Mouse (Mus musculus): ENCODE measurements around the gene Snap25. TPM values are rescaled to one million over a fixed set of nuclear protein-coding genes. Genes with fewer than 3 reads are reported as not detected.

The Snap25 gene
- polyA plus RNA-seq, 1 experiment from 2014 or later = 169 TPM

GRCm38 (mm10) chr2:136703376-136703775 lies 9.9 kb upstream of the Snap25 start:
- Histone ChIP-seq H3K36me3 (ENCODE audit: control insufficient read depth, insufficient read depth) (no peaks in the 10 kb centered on the region), H3K4me1 (replicated peaks; ENCODE audit: control insufficient read depth, insufficient read depth, low read length) (no peaks in the 10 kb centered on the region), H3K27ac (ENCODE audit: low read length) (no peak overlapping the region), H3K27me3 (replicated peaks; ENCODE audit: control insufficient read depth, insufficient read depth, low read length) (no peaks in the 10 kb centered on the region), H3K9me3 (ENCODE audit: control insufficient read depth, low read length) (no peaks in the 10 kb centered on the region), H3K4me3 (replicated peaks; ENCODE audit: low read length) (no peak overlapping the region), H3K4me2 (ENCODE audit: low read length) (no peak overlapping the region), H3K9ac (replicated peaks; ENCODE audit: low read depth, low read length) (no peak overlapping the region)
- WGBS = 77% methylated on average over 2 of the region's 2 CpGs
- ATAC-seq = no peak

DNA sequence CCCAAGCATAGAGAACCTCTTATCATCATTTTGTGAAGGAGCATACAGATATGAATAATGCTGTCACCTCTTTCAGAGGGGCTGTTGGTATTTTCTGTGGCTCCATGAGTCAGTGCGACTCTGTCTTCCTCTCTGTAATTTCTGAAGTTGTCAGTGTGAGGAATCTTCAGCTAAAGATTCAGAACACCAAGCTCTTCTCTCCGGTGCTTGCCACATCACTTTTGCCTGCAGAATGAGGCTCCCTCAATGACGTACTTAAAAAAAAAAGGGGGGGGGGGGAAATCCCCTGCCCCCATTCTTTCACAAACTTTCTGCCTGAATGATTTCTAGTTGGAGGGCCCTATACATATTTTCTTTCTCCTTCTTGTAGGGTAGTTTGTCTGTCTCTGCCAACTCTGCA lies 2.1 kb upstream of the Snap25 start:
- WGBS = 32% methylated on average over 3 of the region's 3 CpGs
- ATAC-seq = no peak

GRCm38 (mm10) chr2:136711746-136712440 lies 1.4 kb upstream of the Snap25 start:
- no peaks in the 10 kb centered on the region for H3K27me3 ChIP-seq (replicated peaks; ENCODE audit: control insufficient read depth, insufficient read depth, low read length)
- no peaks in the 10 kb centered on the region for H3K36me3 ChIP-seq (ENCODE audit: control insufficient read depth, insufficient read depth)
- WGBS = 4% methylated on average over 27 of the region's 28 CpGs
- peak overlapping the region; percentile 79 for H3K4me3 ChIP-seq (replicated peaks; ENCODE audit: low read length)
- peak overlapping the region; percentile 63 for H3K4me2 ChIP-seq (ENCODE audit: low read length)
- ATAC-seq = peak; percentile 2; the same call in 1 of the 2 replicates
- H3K4me1 ChIP-seq (replicated peaks; ENCODE audit: control insufficient read depth, insufficient read depth, low read length) = peaks cover 13% of the 10 kb centered on the region; the same call in 1 of the 2 replicates
- peak overlapping the region; percentile 50 for H3K9ac ChIP-seq (replicated peaks; ENCODE audit: low read depth, low read length)
- peak overlapping the region; percentile 95; the same call in 1 of the 2 replicates for H3K27ac ChIP-seq (ENCODE audit: low read length)
- no peaks in the 10 kb centered on the region for H3K9me3 ChIP-seq (ENCODE audit: control insufficient read depth, low read length)

More for the DNA sequence above, 2.1 kb upstream of the Snap25 start:
- Histone ChIP-seq H3K4me2 (ENCODE audit: low read length) (no peak overlapping the region), H3K27ac (ENCODE audit: low read length) (no peak overlapping the region), H3K9ac (replicated peaks; ENCODE audit: low read depth, low read length) (no peak overlapping the region), H3K4me1 (replicated peaks; ENCODE audit: control insufficient read depth, insufficient read depth, low read length) (peaks cover 13% of the 10 kb centered on the region; the same call in 1 of the 2 replicates), H3K27me3 (replicated peaks; ENCODE audit: control insufficient read depth, insufficient read depth, low read length) (no peaks in the 10 kb centered on the region), H3K36me3 (ENCODE audit: control insufficient read depth, insufficient read depth) (no peaks in the 10 kb centered on the region), H3K4me3 (replicated peaks; ENCODE audit: low read length) (no peak overlapping the region), H3K9me3 (ENCODE audit: control insufficient read depth, low read length) (no peaks in the 10 kb centered on the region)

DNA sequence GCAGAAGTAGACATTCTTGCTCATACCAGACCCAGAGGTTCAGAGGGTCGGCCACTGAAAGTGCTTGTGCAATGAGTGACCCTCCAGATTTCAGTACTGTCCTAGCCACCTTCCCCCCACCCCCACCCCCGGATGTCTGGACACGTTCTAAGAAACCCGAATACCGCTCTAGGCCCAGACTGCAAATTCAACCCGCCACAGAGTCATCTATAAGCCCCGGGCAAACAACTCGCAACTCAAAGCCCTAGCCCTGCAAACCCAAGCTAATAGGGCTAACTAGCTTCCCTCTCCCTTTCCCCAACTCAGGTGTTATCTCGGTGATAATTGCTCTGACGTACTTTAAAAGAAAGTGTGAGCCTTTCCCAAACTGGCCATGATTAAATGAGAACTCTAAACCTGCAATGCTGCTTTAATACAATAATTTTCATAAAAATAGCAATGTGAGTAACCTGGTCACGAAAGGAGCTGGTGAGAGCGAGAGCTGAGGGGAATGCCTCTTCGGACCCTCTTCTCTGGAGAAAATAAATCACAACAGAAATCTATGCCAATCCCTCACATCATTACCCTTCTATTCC lies 725 bp upstream of the Snap25 start:
- Histone ChIP-seq H3K9ac (replicated peaks; ENCODE audit: low read depth, low read length) (peak overlapping the region; percentile 50), H3K4me1 (replicated peaks; ENCODE audit: control insufficient read depth, insufficient read depth, low read length) (peaks cover 13% of the 10 kb centered on the region; the same call in 1 of the 2 replicates), H3K27me3 (replicated peaks; ENCODE audit: control insufficient read depth, insufficient read depth, low read length) (no peaks in the 10 kb centered on the region), H3K4me3 (replicated peaks; ENCODE audit: low read length) (peak overlapping the region; percentile 79), H3K36me3 (ENCODE audit: control insufficient read depth, insufficient read depth) (no peaks in the 10 kb centered on the region), H3K9me3 (ENCODE audit: control insufficient read depth, low read length) (no peaks in the 10 kb centered on the region), H3K4me2 (ENCODE audit: low read length) (peak overlapping the region; percentile 63), H3K27ac (ENCODE audit: low read length) (peak overlapping the region; percentile 95)
- WGBS = under 1% methylated on average over 13 of the region's 13 CpGs
- peak; percentile 9; the same call in 1 of the 2 replicates for ATAC-seq

GRCm38 (mm10) chr2:136714008-136714411 lies 757 bp downstream of the Snap25 start:
- H3K27me3 ChIP-seq (replicated peaks; ENCODE audit: control insufficient read depth, insufficient read depth, low read length) = no peaks in the 10 kb centered on the region
- H3K4me2 ChIP-seq (ENCODE audit: low read length) = peak overlapping the region; percentile 63
- peak overlapping the region; percentile 77 for H3K9ac ChIP-seq (replicated peaks; ENCODE audit: low read depth, low read length)
- ATAC-seq = peak; percentile 65
- no peaks in the 10 kb centered on the region for H3K36me3 ChIP-seq (ENCODE audit: control insufficient read depth, insufficient read depth)
- no peaks in the 10 kb centered on the region for H3K9me3 ChIP-seq (ENCODE audit: control insufficient read depth, low read length)
- H3K4me3 ChIP-seq (replicated peaks; ENCODE audit: low read length) = peak overlapping the region; percentile 79
- WGBS = 1% methylated on average over 22 of the region's 22 CpGs
- peak overlapping the region; percentile 95 for H3K27ac ChIP-seq (ENCODE audit: low read length)
- H3K4me1 ChIP-seq (replicated peaks; ENCODE audit: control insufficient read depth, insufficient read depth, low read length) = peaks cover 13% of the 10 kb centered on the region; the same call in 1 of the 2 replicates

DNA sequence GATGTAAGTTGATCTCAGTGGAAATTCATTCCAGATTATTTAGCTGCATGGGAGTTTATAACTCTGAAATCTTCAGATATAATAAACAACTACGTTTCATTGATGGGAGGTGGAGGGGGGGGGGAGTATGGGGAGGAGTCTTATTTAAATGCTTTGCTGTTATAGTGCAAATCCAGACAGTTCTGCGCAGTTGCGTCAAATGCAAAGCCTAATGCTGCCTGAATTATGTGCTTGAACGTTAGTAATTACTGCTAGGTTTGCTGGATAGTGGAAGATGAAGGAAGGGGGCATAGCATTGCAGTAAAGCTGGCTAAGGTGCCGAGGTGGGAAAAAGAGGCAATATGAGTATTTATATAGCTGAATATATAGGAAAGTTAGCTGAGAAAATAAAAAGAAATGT lies 2.3 kb downstream of the Snap25 start:
- peak overlapping the region; percentile 24 for H3K4me3 ChIP-seq (replicated peaks; ENCODE audit: low read length)
- no peaks in the 10 kb centered on the region for H3K27me3 ChIP-seq (replicated peaks; ENCODE audit: control insufficient read depth, insufficient read depth, low read length)
- ATAC-seq = no peak
- no peaks in the 10 kb centered on the region for H3K9me3 ChIP-seq (ENCODE audit: control insufficient read depth, low read length)
- peak overlapping the region; percentile 46 for H3K4me2 ChIP-seq (ENCODE audit: low read length)
- 62% methylated on average over 5 of the region's 5 CpGs for WGBS
- H3K36me3 ChIP-seq (ENCODE audit: control insufficient read depth, insufficient read depth) = no peaks in the 10 kb centered on the region
- H3K27ac ChIP-seq (ENCODE audit: low read length) = no peak overlapping the region
- 0 out of 2 replicates have a peak overlapping the region, but pooled peaks have one; percentile 15 for H3K9ac ChIP-seq (replicated peaks; ENCODE audit: low read depth, low read length)
- H3K4me1 ChIP-seq (replicated peaks; ENCODE audit: control insufficient read depth, insufficient read depth, low read length) = peaks cover 13% of the 10 kb centered on the region; the same call in 1 of the 2 replicates

DNA sequence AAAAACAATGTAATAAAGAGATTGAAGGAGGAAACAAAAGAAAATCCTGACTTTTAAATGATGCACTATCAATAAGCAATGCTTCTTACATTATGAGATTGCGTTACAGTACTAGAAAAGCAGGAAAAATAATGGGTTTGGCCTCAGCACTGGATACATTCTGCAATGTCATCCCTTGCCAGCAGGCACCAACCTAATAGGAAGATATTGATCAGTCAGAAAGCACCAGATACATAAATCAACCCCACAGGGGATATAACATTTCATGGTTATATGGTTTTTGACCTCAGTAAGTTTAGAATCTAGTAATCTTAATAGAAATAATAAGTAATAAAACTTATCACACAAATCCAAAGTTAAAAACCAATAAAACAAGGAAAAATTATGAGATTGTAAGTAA lies 3.1 kb downstream of the Snap25 start:
- no peaks in the 10 kb centered on the region for H3K36me3 ChIP-seq (ENCODE audit: control insufficient read depth, insufficient read depth)
- no peaks in the 10 kb centered on the region for H3K9me3 ChIP-seq (ENCODE audit: control insufficient read depth, low read length)
- peak overlapping the region; percentile 17 for H3K4me2 ChIP-seq (ENCODE audit: low read length)
- ATAC-seq = no peak
- H3K27ac ChIP-seq (ENCODE audit: low read length) = no peak overlapping the region
- WGBS = 80% methylated on average over 1 of the region's 1 CpGs
- no peaks in the 10 kb centered on the region for H3K27me3 ChIP-seq (replicated peaks; ENCODE audit: control insufficient read depth, insufficient read depth, low read length)
- no peak overlapping the region for H3K9ac ChIP-seq (replicated peaks; ENCODE audit: low read depth, low read length)
- H3K4me3 ChIP-seq (replicated peaks; ENCODE audit: low read length) = no peak overlapping the region
- peaks cover 11% of the 10 kb centered on the region; the same call in 1 of the 2 replicates for H3K4me1 ChIP-seq (replicated peaks; ENCODE audit: control insufficient read depth, insufficient read depth, low read length)

GRCm38 (mm10) chr2:136720235-136720634 lies 7.0 kb downstream of the Snap25 start:
- ATAC-seq = no peak
- Histone ChIP-seq H3K9ac (replicated peaks; ENCODE audit: low read depth, low read length) (no peak overlapping the region), H3K27ac (ENCODE audit: low read length) (no peak overlapping the region), H3K4me3 (replicated peaks; ENCODE audit: low read length) (no peak overlapping the region), H3K9me3 (ENCODE audit: control insufficient read depth, low read length) (no peaks in the 10 kb centered on the region), H3K36me3 (ENCODE audit: control insufficient read depth, insufficient read depth) (no peaks in the 10 kb centered on the region), H3K27me3 (replicated peaks; ENCODE audit: control insufficient read depth, insufficient read depth, low read length) (no peaks in the 10 kb centered on the region), H3K4me2 (ENCODE audit: low read length) (no peak overlapping the region), H3K4me1 (replicated peaks; ENCODE audit: control insufficient read depth, insufficient read depth, low read length) (peaks cover 2% of the 10 kb centered on the region; the same call in 1 of the 2 replicates)
- WGBS = 32% methylated on average over 4 of the region's 4 CpGs

DNA sequence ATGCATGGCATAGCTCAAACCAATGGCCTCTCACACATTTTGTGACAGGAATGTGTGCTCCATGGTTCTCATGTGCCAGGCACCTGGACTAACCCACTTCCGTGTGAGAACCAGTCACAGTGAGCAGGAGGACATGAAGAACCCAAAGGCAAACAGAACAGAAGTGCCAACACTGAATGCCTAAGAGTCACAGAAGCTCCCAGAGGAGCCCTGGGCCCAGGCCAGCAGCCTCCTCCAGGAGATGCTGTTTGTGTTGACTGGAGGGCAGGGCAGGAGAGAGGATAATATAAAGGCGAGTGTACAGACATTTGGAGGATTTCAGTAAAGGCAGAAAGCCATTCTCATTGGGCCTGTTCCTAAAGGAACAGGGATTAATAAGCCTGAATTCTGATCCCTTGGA lies 25.0 kb downstream of the Snap25 start:
- H3K36me3 ChIP-seq (ENCODE audit: control insufficient read depth, insufficient read depth) = no peaks in the 10 kb centered on the region
- 0 out of 2 replicates have a peak, but pooled peaks cover 3% of the 10 kb centered on the region for H3K9me3 ChIP-seq (ENCODE audit: control insufficient read depth, low read length)
- no peak overlapping the region for H3K4me3 ChIP-seq (replicated peaks; ENCODE audit: low read length)
- ATAC-seq = no peak
- H3K4me1 ChIP-seq (replicated peaks; ENCODE audit: control insufficient read depth, insufficient read depth, low read length) = no peaks in the 10 kb centered on the region
- H3K27ac ChIP-seq (ENCODE audit: low read length) = no peak overlapping the region
- H3K27me3 ChIP-seq (replicated peaks; ENCODE audit: control insufficient read depth, insufficient read depth, low read length) = no peaks in the 10 kb centered on the region
- no peak overlapping the region for H3K9ac ChIP-seq (replicated peaks; ENCODE audit: low read depth, low read length)
- 84% methylated on average over 2 of the region's 2 CpGs for WGBS
- H3K4me2 ChIP-seq (ENCODE audit: low read length) = no peak overlapping the region
